Mouse (Mus musculus) heart, embryonic 14.5 days (tissue): ENCODE data around the gene Tspan31. TPM values are rescaled to one million over a fixed set of nuclear protein-coding genes. Genes with fewer than 3 reads are reported as not detected.
A peak's percentile ranks its signal among the peaks of the same experiment; 100 is the strongest.

Experiments used
- ATAC-seq: fragments of 200-750 bp; cut with Nextera tagmentation; 2 replicates; pipeline ENCODE4 v1.8.0; 2017; ENCODE audit warnings: low read depth, moderate TSS enrichment; ENCODE audit not compliant: insufficient number of reproducible peaks, insufficient read depth, low FRiP score
- H3K27ac ChIP-seq, 2 experiments: fragments of 200-500 bp in 1 of 2; fragments of 300-500 bp in 1 of 2; sonication (generic) in 1 of 2; replicated peaks in 1 of 2; 2 replicates each; pipeline ENCODE4 v1.5.1; 2012 to 2014; ENCODE audit warnings: low read depth in 2 of 2, low read length in 2 of 2, control low read depth in 1 of 2, mild to moderate bottlenecking in 1 of 2, mixed read lengths in 1 of 2; ENCODE audit not compliant: control insufficient read depth in 1 of 2, insufficient read depth in 1 of 2
- H3K27me3 ChIP-seq: fragments of 300-500 bp; sonication (generic); 2 replicates; pipeline ENCODE4 v1.6.1; 2014; ENCODE audit warnings: mild to moderate bottlenecking, low read length, control low read depth; ENCODE audit not compliant: control insufficient read depth, insufficient read depth
- H3K36me3 ChIP-seq: fragments of 300-500 bp; sonication (generic); 2 replicates; pipeline ENCODE4 v1.6.1; 2014; ENCODE audit warnings: mild to moderate bottlenecking, control low read depth, low read length, mixed read lengths; ENCODE audit not compliant: control insufficient read depth, insufficient read depth
- H3K4me1 ChIP-seq, 2 experiments: fragments of 200-500 bp in 1 of 2; fragments of 300-500 bp in 1 of 2; sonication (generic) in 1 of 2; 2 replicates each; pipeline ENCODE4 v1.6.1; 2012 to 2014; ENCODE audit warnings: low read length in 2 of 2, control low read depth in 1 of 2, mixed read lengths in 1 of 2; ENCODE audit not compliant: control insufficient read depth in 2 of 2, insufficient read depth in 2 of 2
- H3K4me2 ChIP-seq: fragments of 300-500 bp; sonication (generic); 2 replicates; pipeline ENCODE4 v1.6.1; 2014; ENCODE audit warnings: mild to moderate bottlenecking, low read length
- H3K4me3 ChIP-seq, 2 experiments: fragments of 200-500 bp in 1 of 2; fragments of 300-500 bp in 1 of 2; sonication (generic) in 1 of 2; 2 replicates each; pipeline ENCODE4 v1.5.1; 2012 to 2014; ENCODE audit warnings: low read length in 2 of 2, mild to moderate bottlenecking in 2 of 2, control low read depth in 1 of 2, low read depth in 1 of 2, moderate library complexity in 1 of 2; ENCODE audit not compliant: control insufficient read depth in 1 of 2, insufficient read depth in 1 of 2
- H3K9ac ChIP-seq: fragments of 300-500 bp; sonication (generic); 2 replicates; pipeline ENCODE4 v1.6.1; 2014; ENCODE audit warnings: mild to moderate bottlenecking, low read length
- H3K9me3 ChIP-seq: fragments of 300-500 bp; sonication (generic); 2 replicates; pipeline ENCODE4 v1.6.1; 2016; ENCODE audit warnings: low read length, control low read depth; ENCODE audit not compliant: control insufficient read depth
- WGBS: fragments of 180-500 bp; shearing (Covaris S2); extraction: QIAGEN DNeasy Blood & Tissue Kit; methylation state at CpG from one replicate; pipeline ENCODE4 v1.1.7; 2014; 5-methylcytosine and 5-hydroxymethylcytosine counted together
- polyA plus RNA-seq: library from polyadenylated mRNA; unstranded; fragments of >200 nt; fragmentation: Nextera tagmentation; extraction: Ambion mirVana; gene quantifications from 2 replicates; pipeline ENCODE4 v1.2.1, GENCODE M21; 2014

Gene Tspan31
- polyA plus RNA-seq, 1 experiment from 2014 or later, result 101 TPM

DNA sequence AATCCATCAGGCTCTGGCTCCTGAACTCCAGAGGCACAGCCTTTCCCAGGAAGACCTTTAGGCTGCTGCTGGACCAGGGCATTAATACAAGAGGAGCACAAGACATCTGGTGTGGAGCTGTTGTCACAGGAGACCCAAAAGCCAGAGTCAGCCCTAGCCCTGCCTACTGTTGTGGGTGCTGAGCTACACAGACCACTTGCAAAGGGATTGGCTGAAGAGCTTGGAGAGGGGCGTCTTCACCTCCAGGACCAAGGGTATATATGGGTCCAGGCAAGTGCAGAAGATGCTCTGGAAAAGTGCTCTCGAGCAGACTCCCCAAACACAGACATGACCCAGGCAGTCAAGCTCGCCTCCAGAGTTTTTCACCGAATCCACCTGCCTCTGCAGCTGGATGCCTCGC, 22.1 kb downstream of the Tspan31 start, which contains the start of gene Cyp27b1:
Gene Cyp27b1 (plus strand): TSS at position 297 of the 400 bp plus-strand sequence.
- H3K9ac ChIP-seq, result no peak within 1 kb of the TSS
- peaks cover 54% of the 10 kb centered on the region for H3K27me3 ChIP-seq
- 34% methylated on average over 5 of the region's 5 CpGs for WGBS

DNA sequence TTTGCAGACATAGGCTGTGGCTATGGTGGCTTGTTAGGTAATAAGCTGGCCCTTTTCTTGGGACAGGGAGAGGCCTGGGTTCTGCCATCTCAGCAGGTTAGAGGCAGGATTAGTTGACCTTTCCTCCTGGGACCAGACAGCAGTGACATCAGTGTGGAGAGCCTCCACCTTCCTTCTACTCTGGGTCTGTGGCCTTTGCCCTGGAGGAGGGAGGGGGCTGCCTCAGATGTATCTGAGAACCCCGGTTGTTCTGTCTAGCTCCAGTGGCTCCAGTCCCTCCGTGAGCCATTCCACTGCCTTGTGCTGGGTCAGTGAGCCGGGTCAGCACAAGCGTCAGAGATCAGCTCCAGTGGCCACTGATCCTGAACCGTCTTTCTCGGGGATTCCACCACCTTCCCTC, 26.9 kb downstream of the Tspan31 start:
- ATAC-seq, result no peak
- WGBS, result 81% methylated on average over 6 of the region's 6 CpGs
- no peak overlapping the region for H3K27ac ChIP-seq
- H3K9me3 ChIP-seq, result no peaks in the 10 kb centered on the region
- H3K4me2 ChIP-seq, result no peak overlapping the region
- H3K36me3 ChIP-seq, result peaks cover 22% of the 10 kb centered on the region
- no peak overlapping the region for H3K9ac ChIP-seq
- peaks cover 0 to 6% of the 10 kb centered on the region in 2 experiments; a peak in 3 of 4 replicates for H3K4me1 ChIP-seq
- no peak overlapping the region for H3K4me3 ChIP-seq
- H3K27me3 ChIP-seq, result peaks cover 17% of the 10 kb centered on the region

More for the DNA sequence above, 22.1 kb downstream of the Tspan31 start, which contains the start of gene Cyp27b1:
- H3K4me2 ChIP-seq, result peak within 1 kb of the TSS; percentile 47
- peaks cover 22% of the 10 kb centered on the region for H3K36me3 ChIP-seq
- H3K9me3 ChIP-seq, result no peaks in the 10 kb centered on the region
- H3K4me1 ChIP-seq, result peaks cover 6 to 8% of the 10 kb centered on the region in 2 experiments; a peak in 3 of 4 replicates
- no peak within 1 kb of the TSS for H3K27ac ChIP-seq
- ATAC-seq, result no peak
- peak within 1 kb of the TSS in 1 of 2 experiments; percentile 12; a peak in 2 of 4 replicates for H3K4me3 ChIP-seq

DNA sequence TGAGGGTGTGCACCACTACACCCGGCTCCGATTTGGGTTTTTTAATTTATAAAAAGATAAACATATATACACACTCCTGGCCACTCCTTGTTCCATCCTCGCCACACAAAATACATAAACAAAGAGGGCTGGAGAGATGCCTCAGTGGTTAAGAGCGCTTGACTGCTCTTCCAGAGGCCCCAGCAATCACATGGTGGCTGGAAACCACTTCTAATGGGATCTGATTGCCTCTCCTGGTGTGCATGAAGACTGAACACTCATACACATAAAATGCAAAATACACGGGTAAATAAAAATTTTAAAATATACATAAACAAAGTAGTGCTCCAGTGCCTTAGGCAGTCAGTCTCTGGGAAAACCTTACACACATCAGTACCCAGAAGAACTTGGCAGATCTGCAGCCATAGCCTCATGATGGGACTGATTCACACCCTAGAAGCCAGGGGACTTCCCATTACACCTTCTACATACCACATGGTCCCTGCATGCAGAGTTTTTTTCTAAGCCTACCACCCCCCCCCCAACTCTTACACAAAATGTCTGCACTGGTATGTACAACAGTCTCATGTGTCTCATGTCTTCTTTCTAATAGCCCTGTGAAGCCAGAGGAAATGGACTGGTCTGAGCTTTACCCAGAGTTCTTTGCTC, 27.5 kb downstream of the Tspan31 start:
- WGBS, result 20% methylated on average over 5 of the region's 5 CpGs
- Histone ChIP-seq H3K27ac (peak overlapping the region in 1 of 2 experiments; percentile 50; a peak in 2 of 4 replicates), H3K36me3 (peaks cover 22% of the 10 kb centered on the region), H3K9me3 (no peaks in the 10 kb centered on the region), H3K27me3 (peaks cover 11% of the 10 kb centered on the region), H3K4me3 (peak overlapping the region; percentile 62 to 75), H3K4me2 (peak overlapping the region; percentile 96), H3K4me1 (peaks cover 0 to 6% of the 10 kb centered on the region in 2 experiments; a peak in 3 of 4 replicates), H3K9ac (peak overlapping the region; percentile 77)
- no peak for ATAC-seq

DNA sequence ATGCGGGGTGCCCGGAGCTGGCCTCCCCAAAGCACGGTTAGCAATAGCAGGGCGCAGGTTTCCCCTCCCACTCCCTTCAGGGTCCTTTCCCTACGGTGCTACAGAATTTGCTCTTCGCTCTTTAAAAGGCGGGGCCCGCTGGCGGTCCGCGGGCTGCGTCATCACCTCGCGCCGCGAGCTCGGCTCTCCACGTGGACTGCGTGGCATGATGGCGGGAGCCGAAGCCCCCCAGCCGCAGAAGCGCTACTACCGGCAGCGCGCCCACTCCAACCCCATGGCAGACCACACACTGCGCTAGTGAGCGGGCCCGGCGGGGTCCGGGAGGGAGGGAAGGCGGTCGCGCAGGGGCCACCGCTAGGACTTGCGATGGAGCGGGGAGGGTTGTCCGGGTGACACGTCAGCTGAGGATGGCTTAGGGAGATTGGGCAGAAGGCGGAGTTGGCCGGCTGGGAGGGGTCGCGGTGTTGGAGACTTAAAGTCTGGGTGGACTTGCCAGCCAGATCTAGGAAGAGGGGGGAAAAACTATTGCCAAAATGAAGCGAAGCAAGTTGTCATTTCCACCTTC, 28.2 kb downstream of the Tspan31 start:
- WGBS, result under 1% methylated on average over 44 of the region's 44 CpGs
- peak overlapping the region; percentile 20 to 50; a peak in 3 of 4 replicates for H3K27ac ChIP-seq

DNA sequence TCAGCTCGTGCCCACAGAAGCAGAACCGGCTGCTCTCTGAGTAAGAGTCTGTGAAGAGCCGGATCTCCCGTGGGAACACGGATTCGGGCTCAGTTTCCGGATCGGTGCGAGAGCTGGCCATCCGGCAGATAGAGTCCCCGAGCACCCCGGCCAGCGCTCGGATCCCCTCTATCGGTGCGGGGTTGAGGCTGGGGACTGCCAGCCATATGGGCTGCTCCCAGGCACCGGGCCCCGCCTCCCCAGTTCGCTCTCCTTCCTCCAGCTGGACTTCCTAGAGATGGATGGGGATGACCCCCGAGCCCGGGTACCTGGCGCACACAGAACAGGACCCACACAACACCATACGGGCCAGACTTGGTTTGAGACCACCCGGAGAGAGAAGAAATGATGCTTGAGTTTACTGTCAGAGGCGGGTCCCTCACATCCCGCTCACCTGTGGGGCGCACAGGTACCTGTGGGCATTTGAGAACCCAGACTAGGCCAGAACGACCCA, 28.7 kb downstream of the Tspan31 start, which contains the start of the genes Mettl1 and Eef1akmt3:
Gene Mettl1 (plus strand): TSS at position 141 of the 493 bp plus-strand sequence.
Gene Eef1akmt3 (minus strand): TSS at position 240 of the 493 bp plus-strand sequence.
- WGBS, result 0% methylated on average over 28 of the region's 28 CpGs
- Histone ChIP-seq H3K4me2 (peak within 1 kb of the TSS; percentile 96), H3K27me3 (peaks cover 8% of the 10 kb centered on the region), H3K9ac (peak within 1 kb of the TSS; percentile 77), H3K9me3 (no peaks in the 10 kb centered on the region), H3K27ac (peak within 1 kb of the TSS; percentile 20 to 50; a peak in 3 of 4 replicates), H3K36me3 (peaks cover 22% of the 10 kb centered on the region), H3K4me3 (peak within 1 kb of the TSS; percentile 62 to 75), H3K4me1 (peaks cover 0 to 6% of the 10 kb centered on the region in 2 experiments; a peak in 3 of 4 replicates)
- ATAC-seq, result peak; percentile 26; the same call in 1 of the 2 replicates

More for the DNA sequence above, 28.2 kb downstream of the Tspan31 start:
- Histone ChIP-seq H3K4me2 (peak overlapping the region; percentile 96), H3K4me1 (peaks cover 0 to 6% of the 10 kb centered on the region in 2 experiments; a peak in 3 of 4 replicates), H3K9ac (peak overlapping the region; percentile 77), H3K9me3 (no peaks in the 10 kb centered on the region), H3K4me3 (peak overlapping the region; percentile 62 to 75), H3K36me3 (peaks cover 22% of the 10 kb centered on the region), H3K27me3 (peaks cover 8% of the 10 kb centered on the region)
- ATAC-seq, result peak; percentile 79

DNA sequence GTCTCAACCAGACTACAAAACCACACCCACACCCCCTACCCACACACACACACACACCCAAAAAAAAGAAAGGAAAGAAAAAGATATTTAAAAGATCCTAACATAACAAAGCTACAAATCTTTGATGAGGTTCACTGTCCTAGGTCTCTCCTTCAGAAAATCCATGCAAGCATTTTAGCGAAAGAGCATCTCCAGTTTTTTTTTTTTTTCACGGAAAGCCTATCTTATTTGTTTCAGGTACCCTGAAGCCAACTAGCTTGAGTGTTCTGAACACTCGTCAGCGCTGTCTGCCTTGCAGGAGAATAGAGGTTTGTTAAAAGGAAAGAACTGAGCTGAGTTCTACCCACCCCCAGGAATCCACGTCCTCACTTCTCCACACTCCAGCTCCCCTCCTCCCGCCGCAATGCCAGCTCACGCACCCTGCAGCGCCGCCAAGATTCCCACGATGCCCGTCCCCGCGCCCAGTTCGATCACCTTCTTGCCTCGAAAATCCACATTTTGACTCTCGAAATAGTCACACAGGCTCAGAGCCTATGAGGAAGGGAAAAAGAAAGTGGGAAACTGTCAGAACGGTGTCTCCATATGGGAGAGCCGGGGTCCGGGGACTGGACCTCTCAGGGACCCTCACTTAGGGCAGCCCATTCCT, 29.4 kb downstream of the Tspan31 start:
- no peak for ATAC-seq
- H3K9me3 ChIP-seq, result no peaks in the 10 kb centered on the region
- WGBS, result 2% methylated on average over 20 of the region's 20 CpGs
- H3K4me3 ChIP-seq, result peak overlapping the region; percentile 62 to 75
- H3K27ac ChIP-seq, result no peak overlapping the region
- H3K4me2 ChIP-seq, result peak overlapping the region; percentile 96
- H3K4me1 ChIP-seq, result peaks cover 0 to 6% of the 10 kb centered on the region in 2 experiments; a peak in 3 of 4 replicates
- peaks cover 8% of the 10 kb centered on the region for H3K27me3 ChIP-seq
- peak overlapping the region; percentile 77 for H3K9ac ChIP-seq
- H3K36me3 ChIP-seq, result peaks cover 18% of the 10 kb centered on the region

DNA sequence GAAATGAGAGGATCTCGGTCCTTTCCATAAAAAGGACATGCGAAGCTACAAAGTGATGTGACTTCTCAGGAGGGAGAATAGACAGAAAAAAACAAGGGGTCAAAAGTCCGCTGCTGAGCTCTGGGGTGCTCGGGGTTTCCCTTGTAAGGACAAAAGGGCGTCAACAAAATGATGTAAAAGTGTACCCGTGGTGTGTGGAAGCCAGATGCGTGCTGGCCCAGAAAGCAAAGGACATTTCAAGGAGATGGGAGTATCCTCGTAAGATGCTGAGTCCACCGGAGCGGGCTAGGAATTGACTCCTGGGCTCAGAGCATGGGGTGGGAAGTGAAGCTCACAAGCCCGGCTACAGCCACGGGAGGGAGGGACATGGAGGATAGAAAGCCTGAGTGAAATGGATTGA, 32.4 kb downstream of the Tspan31 start:
- Histone ChIP-seq H3K4me3 (no peak overlapping the region), H3K27ac (no peak overlapping the region), H3K9ac (no peak overlapping the region), H3K4me2 (no peak overlapping the region), H3K4me1 (peaks cover 0 to 4% of the 10 kb centered on the region in 2 experiments; a peak in 3 of 4 replicates), H3K27me3 (peaks cover 8% of the 10 kb centered on the region), H3K36me3 (no peaks in the 10 kb centered on the region), H3K9me3 (no peaks in the 10 kb centered on the region)
- WGBS, result 76% methylated on average over 12 of the region's 12 CpGs
- no peak for ATAC-seq
